Mouse (Mus musculus) monocyte, adult 59 days (primary cell): ENCODE results near the gene Map1s. TPM values are rescaled to one million over a fixed set of nuclear protein-coding genes. Genes with fewer than 3 reads are reported as not detected.

Experiments used
- total RNA-seq, 2 experiments: library from RNA; stranded (reverse); gene quantifications; one replicate each; pipeline ENCODE4 v1.2.4; 2023

Gene Map1s
- 10 to 100 TPM; 52.8 to 55.4 TPM for total RNA-seq

GRCm38 (mm10) chr8:70905831-70906736, at the start of gene Map1s:
Gene Map1s (plus strand): TSS chr8:70905932.

GRCm38 (mm10) chr8:70862824-70863641, 42.7 kb upstream of the Map1s start, which contains the start of gene Kcnn1:
Gene Kcnn1 (minus strand): TSS chr8:70863258.

GRCm38 (mm10) chr8:70873364-70873985, 32.3 kb upstream of the Map1s start, which contains the start of gene Ccdc124:
Gene Ccdc124 (minus strand): TSS chr8:70873935.

GRCm38 (mm10) chr8:70892022-70892895, 13.5 kb upstream of the Map1s start, which contains the start of gene Slc5a5:
Gene Slc5a5 (minus strand): TSS chr8:70892757.

GRCm38 (mm10) chr8:70897021-70897680, 8.6 kb upstream of the Map1s start, which contains the start of gene Rpl18a:
Gene Rpl18a (minus strand): TSS chr8:70897412.

Other genes starting within 250 kb of the Map1s start
- gene Pgpep1, start 245.5 kb upstream of the Map1s start, total RNA-seq, result 1 to 10 TPM; 7.2 to 9.8 TPM
- gene Lsm4, start 232.7 kb upstream of the Map1s start, total RNA-seq, result 10 to 100 TPM; 46.0 to 54.9 TPM
- gene Jund, start 207.0 kb upstream of the Map1s start, total RNA-seq, result 1,000 to 10,000 TPM; 1,065 to 1,168 TPM
- 10 to 100 TPM; 15.5 to 15.9 TPM for gene Iqcn, start 202.5 kb upstream of the Map1s start, total RNA-seq
- gene Gm3336, start 187.4 kb upstream of the Map1s start, total RNA-seq, result under 1 TPM in 1 of 2 experiments, not detected in 1; 0.79 TPM
- under 1 TPM in 1 of 2 experiments, not detected in 1; 0.24 TPM for gene Pde4c, start 182.2 kb upstream of the Map1s start, total RNA-seq
- gene Rab3a, start 151.3 kb upstream of the Map1s start, total RNA-seq, result 1 to 10 TPM; 5.7 to 6.9 TPM
- 10 to 100 TPM; 28.9 to 32.4 TPM for gene Mpv17l2, start 145.0 kb upstream of the Map1s start, total RNA-seq
- gene Pik3r2, start 129.2 kb upstream of the Map1s start, total RNA-seq, result 10 to 100 TPM; 23.1 to 26.5 TPM
- gene Mast3, start 100.9 kb upstream of the Map1s start, total RNA-seq, result 100 to 1,000 TPM; 128 to 134 TPM
- under 1 TPM; 0.26 to 0.46 TPM for gene Il12rb1, start 97.5 kb upstream of the Map1s start, total RNA-seq
- gene Arrdc2, start 66.2 kb upstream of the Map1s start, total RNA-seq, result 10 to 100 TPM; 57.2 to 67.9 TPM
- gene Kcnn1, start 42.7 kb upstream of the Map1s start, total RNA-seq, result not detected
- 10 to 100 TPM; 46.6 to 48.7 TPM for gene Ccdc124, start 32.0 kb upstream of the Map1s start, total RNA-seq
- under 1 TPM; 0.21 to 0.33 TPM for gene Slc5a5, start 13.2 kb upstream of the Map1s start, total RNA-seq
- 1,000 to 10,000 TPM; 2,573 to 2,784 TPM for gene Rpl18a, start 8.5 kb upstream of the Map1s start, total RNA-seq